Mouse (Mus musculus) hindbrain, embryonic 11.5 days (tissue): ENCODE data around the gene Slain2. TPM values are rescaled to one million over a fixed set of nuclear protein-coding genes. Genes with fewer than 3 reads are reported as not detected.
"Not testable (repeated sequence)": the region's sequence is repeated elsewhere in the genome, so short reads cannot be mapped to it uniquely, and the experiment has no call there.

Source experiments
- ATAC-seq: fragments of 200-750 bp; cut with Nextera tagmentation; 2 replicates; pipeline ENCODE4 v1.8.0; 2017; ENCODE audit warnings: mild to moderate bottlenecking, moderate TSS enrichment, moderate library complexity; ENCODE audit not compliant: low FRiP score
- DNase-seq: peaks from one replicate; pipeline ENCODE4 v3.0.0-alpha.2; 2015; ENCODE audit warnings: low spot score
- H3K27ac ChIP-seq: fragments of 300-500 bp; sonication (generic); 2 replicates; pipeline ENCODE4 v1.5.1; 2014; ENCODE audit warnings: mild to moderate bottlenecking, low read depth, low read length
- H3K27me3 ChIP-seq: fragments of 300-500 bp; sonication (generic); 2 replicates; pipeline ENCODE4 v1.6.1; 2014; ENCODE audit warnings: mild to moderate bottlenecking, low read length, moderate library complexity, mixed read lengths; ENCODE audit not compliant: control insufficient read depth, insufficient read depth
- H3K36me3 ChIP-seq: fragments of 300-500 bp; sonication (generic); 2 replicates; pipeline ENCODE4 v1.6.1; 2014; ENCODE audit warnings: mild to moderate bottlenecking, low read length, moderate library complexity, mixed read lengths; ENCODE audit not compliant: control insufficient read depth, insufficient read depth
- H3K4me1 ChIP-seq: fragments of 300-500 bp; sonication (generic); replicated peaks from 2 replicates; pipeline ENCODE4 v1.6.1; 2014; ENCODE audit warnings: low read length, mixed read lengths; ENCODE audit not compliant: control insufficient read depth, insufficient read depth
- H3K4me2 ChIP-seq: fragments of 300-500 bp; sonication (generic); replicated peaks from 2 replicates; pipeline ENCODE4 v1.6.1; 2014; ENCODE audit warnings: mild to moderate bottlenecking, low read depth, low read length
- H3K4me3 ChIP-seq: fragments of 300-500 bp; sonication (generic); 2 replicates; pipeline ENCODE4 v1.5.1; 2014; ENCODE audit warnings: low read depth, low read length
- H3K9ac ChIP-seq: fragments of 300-500 bp; sonication (generic); 2 replicates; pipeline ENCODE4 v1.6.1; 2014; ENCODE audit warnings: low read depth, low read length
- H3K9me3 ChIP-seq: fragments of 300-500 bp; sonication (generic); 2 replicates; pipeline ENCODE4 v1.6.1; 2016; ENCODE audit warnings: low read length; ENCODE audit not compliant: control insufficient read depth
- WGBS: fragments of 180-500 bp; shearing (Covaris S2); extraction: QIAGEN DNeasy Blood & Tissue Kit; methylation state at CpG from one replicate; pipeline ENCODE4 v1.1.7; 2014; 5-methylcytosine and 5-hydroxymethylcytosine counted together
- polyA plus RNA-seq: library from polyadenylated mRNA; unstranded; fragments of >200 nt; fragmentation: Nextera tagmentation; extraction: Ambion mirVana; gene quantifications from 2 replicates; pipeline ENCODE4 v1.2.1, GENCODE M21; 2014

The Slain2 gene
- polyA plus RNA-seq, 1 experiment from 2014 or later: 26.7 TPM

- no peak for ATAC-seq
These were observed 7.1 kb downstream of the Slain2 start for GRCm38 (mm10) chr5:72921171-72921570.

GRCm38 (mm10) chr5:72922796-72923195, 8.7 kb downstream of the Slain2 start:
- WGBS: 96% methylated on average over 3 of the region's 3 CpGs
- ATAC-seq: no peak
- H3K27ac ChIP-seq: no peak overlapping the region

More at GRCm38 (mm10) chr5:72921171-72921570, 7.1 kb downstream of the Slain2 start:
- no peaks in the 10 kb centered on the region for H3K27me3 ChIP-seq
- no peaks in the 10 kb centered on the region for H3K36me3 ChIP-seq
- no peak for DNase-seq
- no peak overlapping the region for H3K9ac ChIP-seq
- WGBS: 91% methylated on average over 8 of the region's 8 CpGs
- H3K4me2 ChIP-seq: no peak overlapping the region
- no peak overlapping the region for H3K4me3 ChIP-seq
- peaks cover 3% of the 10 kb centered on the region; the same call in 1 of the 2 replicates for H3K4me1 ChIP-seq
- H3K9me3 ChIP-seq: no peaks in the 10 kb centered on the region
- no peak overlapping the region for H3K27ac ChIP-seq

GRCm38 (mm10) chr5:72927074-72927473, 13.0 kb downstream of the Slain2 start:
- H3K27ac ChIP-seq: no peak overlapping the region
- H3K9me3 ChIP-seq: no peaks in the 10 kb centered on the region
- no peak overlapping the region for H3K9ac ChIP-seq
- H3K4me3 ChIP-seq: no peak overlapping the region
- H3K27me3 ChIP-seq: no peaks in the 10 kb centered on the region
- ATAC-seq (no peak), DNase-seq (no peak)
- no peaks in the 10 kb centered on the region for H3K4me1 ChIP-seq
- no peaks in the 10 kb centered on the region for H3K36me3 ChIP-seq
- H3K4me2 ChIP-seq: no peak overlapping the region

More at GRCm38 (mm10) chr5:72922796-72923195, 8.7 kb downstream of the Slain2 start:
- Histone ChIP-seq H3K9me3 (no peaks in the 10 kb centered on the region), H3K9ac (no peak overlapping the region), H3K4me3 (no peak overlapping the region), H3K4me1 (no peaks in the 10 kb centered on the region), H3K4me2 (no peak overlapping the region), H3K27me3 (no peaks in the 10 kb centered on the region), H3K36me3 (no peaks in the 10 kb centered on the region)
- DNase-seq: no peak

- H3K27me3 ChIP-seq: no peaks in the 10 kb centered on the region
- H3K4me2 ChIP-seq: no peak overlapping the region
- no peak for DNase-seq
- H3K9ac ChIP-seq: no peak overlapping the region
- no peak overlapping the region for H3K4me3 ChIP-seq
- H3K36me3 ChIP-seq: no peaks in the 10 kb centered on the region
- no peaks in the 10 kb centered on the region for H3K4me1 ChIP-seq
- H3K9me3 ChIP-seq: no peaks in the 10 kb centered on the region
- WGBS: 94% methylated on average over 17 of the region's 17 CpGs
- H3K27ac ChIP-seq: no peak overlapping the region
- no peak for ATAC-seq
These were observed 19.0 kb downstream of the Slain2 start for GRCm38 (mm10) chr5:72933026-72933675.

DNA sequence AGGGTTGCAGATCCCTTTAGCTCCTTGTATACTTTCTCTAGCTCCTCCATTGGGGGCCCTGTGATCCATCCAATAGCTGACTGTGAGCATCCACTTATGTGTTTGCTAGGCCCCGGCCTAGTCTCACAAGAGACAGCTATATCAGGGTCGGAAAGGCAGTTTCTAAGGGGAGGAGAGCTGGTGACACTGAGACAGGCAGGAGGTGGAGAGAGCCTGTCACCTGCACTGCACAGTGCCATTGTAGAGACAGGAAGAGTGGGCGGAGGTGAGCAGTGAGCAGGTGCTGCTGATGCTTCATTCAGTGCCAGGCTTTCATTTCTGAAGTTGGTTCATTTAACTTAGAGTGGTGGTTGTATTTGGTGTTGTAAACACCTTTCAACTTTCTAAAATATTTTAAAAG, 24.3 kb downstream of the Slain2 start:
- H3K9ac ChIP-seq, H3K4me2 ChIP-seq, H3K4me3 ChIP-seq, H3K4me1 ChIP-seq, ATAC-seq, H3K27ac ChIP-seq, DNase-seq, H3K9me3 ChIP-seq, H3K36me3 ChIP-seq, H3K27me3 ChIP-seq: not testable (repeated sequence)
- 97% methylated on average over 3 of the region's 3 CpGs for WGBS

DNA sequence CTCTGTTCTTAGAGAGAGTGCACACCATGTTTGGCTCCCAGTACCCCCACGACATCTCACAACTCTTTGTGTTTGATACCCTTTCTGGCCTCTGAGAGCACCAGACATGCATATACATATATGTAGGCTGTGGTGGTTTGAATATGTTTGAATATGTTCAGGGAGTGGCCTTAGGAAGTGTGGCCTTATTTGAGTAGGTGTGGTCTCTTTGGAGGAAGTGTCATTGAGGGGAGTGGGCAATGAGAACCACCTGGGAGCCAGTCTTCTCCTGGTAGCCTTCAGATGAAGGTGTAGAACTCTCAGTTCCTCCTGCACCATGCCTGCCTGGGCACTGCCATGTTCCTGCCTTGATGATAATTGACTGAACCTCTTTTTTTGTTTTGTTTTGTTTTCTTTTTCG, 25.2 kb downstream of the Slain2 start:
- no peaks in the 10 kb centered on the region for H3K4me1 ChIP-seq
- no peak for DNase-seq
- 94% methylated on average over 2 of the region's 2 CpGs for WGBS
- H3K27ac ChIP-seq: no peak overlapping the region
- H3K4me3 ChIP-seq: no peak overlapping the region
- H3K9me3 ChIP-seq: no peaks in the 10 kb centered on the region
- no peak overlapping the region for H3K4me2 ChIP-seq
- no peak overlapping the region for H3K9ac ChIP-seq
- ATAC-seq: no peak
- no peaks in the 10 kb centered on the region for H3K27me3 ChIP-seq
- no peaks in the 10 kb centered on the region for H3K36me3 ChIP-seq

DNA sequence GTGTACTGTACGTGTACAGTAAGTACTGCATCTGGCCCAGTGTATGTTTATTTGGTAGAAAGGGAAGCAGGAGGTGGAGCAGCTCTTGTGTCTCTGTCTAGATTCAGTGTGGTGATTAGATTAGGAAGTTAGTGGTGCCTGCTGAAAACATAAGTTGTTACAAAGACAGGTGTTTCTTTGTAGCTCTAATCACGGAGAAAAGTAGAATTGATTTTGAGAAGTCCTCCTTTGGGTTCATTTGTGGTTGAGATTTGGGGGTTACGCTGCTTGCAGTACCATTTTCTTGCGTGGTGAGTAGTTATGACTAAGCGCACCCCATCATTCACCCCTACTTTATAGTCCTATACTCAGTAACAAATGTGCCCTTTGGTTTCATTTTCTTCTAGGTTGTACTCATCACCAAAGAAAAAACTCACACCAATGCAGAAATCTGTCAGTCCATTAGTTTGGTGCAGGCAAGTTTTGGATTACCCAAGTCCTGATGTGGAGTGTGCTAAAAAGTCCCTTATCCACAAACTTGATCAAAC, 26.9 kb downstream of the Slain2 start:
- no peak for ATAC-seq
- WGBS: 97% methylated on average over 5 of the region's 5 CpGs
- DNase-seq: no peak

DNA sequence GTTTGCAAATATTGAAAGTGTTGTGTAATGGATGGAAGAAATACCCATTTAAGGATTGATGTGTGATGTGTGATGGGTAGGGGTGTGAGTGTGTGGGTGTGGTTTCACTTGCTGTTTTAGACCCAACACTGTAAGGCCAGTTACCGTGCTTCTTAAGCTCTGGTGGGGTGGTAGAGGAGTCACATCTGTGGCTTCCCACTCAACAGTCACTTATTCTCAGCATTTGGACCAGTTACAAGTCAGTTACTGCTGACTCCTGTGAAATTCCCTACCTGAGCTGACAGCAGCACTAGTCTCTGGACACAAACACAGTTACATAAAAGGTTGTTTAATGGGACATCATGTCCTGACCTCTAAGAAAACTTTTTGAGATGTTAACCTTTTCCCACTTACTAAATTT, 34.0 kb downstream of the Slain2 start:
- H3K9ac ChIP-seq: no peak overlapping the region
- H3K4me3 ChIP-seq: no peak overlapping the region
- no peak overlapping the region for H3K4me2 ChIP-seq
- no peaks in the 10 kb centered on the region for H3K9me3 ChIP-seq
- no peak overlapping the region for H3K27ac ChIP-seq
- no peaks in the 10 kb centered on the region for H3K4me1 ChIP-seq
- no peaks in the 10 kb centered on the region for H3K36me3 ChIP-seq
- DNase-seq (no peak), ATAC-seq (no peak)
- no peaks in the 10 kb centered on the region for H3K27me3 ChIP-seq
- 95% methylated on average over 1 of the region's 1 CpGs for WGBS

More for the DNA sequence above, 26.9 kb downstream of the Slain2 start:
- no peaks in the 10 kb centered on the region for H3K27me3 ChIP-seq
- no peak overlapping the region for H3K9ac ChIP-seq
- no peak overlapping the region for H3K4me2 ChIP-seq
- no peak overlapping the region for H3K4me3 ChIP-seq
- no peaks in the 10 kb centered on the region for H3K4me1 ChIP-seq
- no peaks in the 10 kb centered on the region for H3K9me3 ChIP-seq
- no peak overlapping the region for H3K27ac ChIP-seq
- no peaks in the 10 kb centered on the region for H3K36me3 ChIP-seq

DNA sequence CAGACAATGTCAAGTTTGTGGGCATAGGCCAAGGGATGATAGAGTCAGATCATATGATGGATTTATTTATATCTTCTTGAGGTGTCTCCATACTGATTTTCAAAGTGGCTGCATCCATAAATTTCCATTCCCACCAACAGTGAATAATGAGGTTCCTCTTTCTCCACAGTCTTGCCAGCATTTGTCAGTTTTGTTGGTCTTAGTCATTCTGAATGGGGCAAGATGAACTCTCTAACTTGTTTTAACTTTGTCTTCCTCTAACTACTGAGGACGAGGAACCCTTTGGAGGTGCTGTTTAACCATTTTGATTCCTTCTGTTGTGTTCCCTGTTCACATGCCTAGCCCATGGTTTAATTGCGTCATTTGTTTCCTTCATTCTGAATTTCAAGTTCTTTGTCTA, 36.1 kb downstream of the Slain2 start:
- H3K4me2 ChIP-seq: no peak overlapping the region
- no peaks in the 10 kb centered on the region for H3K27me3 ChIP-seq
- no peak overlapping the region for H3K4me3 ChIP-seq
- H3K4me1 ChIP-seq: no peaks in the 10 kb centered on the region
- no peak for ATAC-seq
- H3K9me3 ChIP-seq: no peaks in the 10 kb centered on the region
- 92% methylated on average over 2 of the region's 2 CpGs for WGBS
- H3K36me3 ChIP-seq: no peaks in the 10 kb centered on the region
- no peak overlapping the region for H3K27ac ChIP-seq
- DNase-seq: no peak
- no peak overlapping the region for H3K9ac ChIP-seq
